Mouse (Mus musculus) megakaryocyte, embryonic 14.5 days (primary cell): ENCODE results near the gene Gm5065.

Experiments used
- FLI1 ChIP-seq: IDR thresholded peaks from 2 replicates; pipeline ENCODE4 v1.6.1; 2012; ENCODE audit warnings: low read length, inconsistent platforms, mixed read lengths
- GATA1 ChIP-seq: IDR thresholded peaks from 3 replicates; pipeline ENCODE4 v1.6.1; 2012; ENCODE audit warnings: mixed read lengths, low read length, inconsistent platforms, borderline replicate concordance

DNA sequence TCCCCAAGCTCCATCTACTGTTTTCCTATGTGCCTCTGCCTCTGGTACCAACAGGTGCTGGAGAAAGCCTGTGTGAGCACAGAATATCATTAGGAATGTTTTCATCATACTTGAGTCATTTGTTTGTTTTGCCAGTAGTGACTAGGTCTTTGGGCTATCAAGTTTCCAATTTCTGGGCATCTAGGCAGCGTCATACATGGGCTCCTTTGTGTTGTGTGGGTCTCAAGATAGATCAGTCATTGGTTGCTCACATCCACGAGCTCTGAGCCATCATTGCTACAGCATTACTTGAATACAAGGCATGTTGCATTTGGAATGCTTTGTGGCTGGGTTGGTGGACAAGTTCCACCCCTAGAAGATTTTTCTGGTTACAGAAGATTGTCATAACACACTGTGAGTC lies 55.9 kb downstream of the Gm5065 start:
- TF ChIP-seq GATA1, result no peak
- TF ChIP-seq FLI1, result no peak
